Mouse (Mus musculus): ENCODE measurements around the gene Fam171b. TPM values are rescaled to one million over a fixed set of nuclear protein-coding genes. Genes with fewer than 3 reads are reported as not detected.

The Fam171b gene
- polyA plus RNA-seq, 1 experiment from 2014 or later, result 69.2 TPM

GRCm38 (mm10) chr2:83929478-83930088 is 117.1 kb downstream of the Fam171b start:
- no peak for ATAC-seq
- H3K9ac ChIP-seq (replicated peaks), result no peak overlapping the region
- no peak overlapping the region for H3K27ac ChIP-seq
- no peaks in the 10 kb centered on the region for H3K9me3 ChIP-seq
- 45% methylated on average over 2 of the region's 2 CpGs for WGBS
- no peak overlapping the region for H3K4me3 ChIP-seq (replicated peaks)
- H3K27me3 ChIP-seq, result no peaks in the 10 kb centered on the region
- H3K4me1 ChIP-seq (replicated peaks), result no peaks in the 10 kb centered on the region
- H3K36me3 ChIP-seq, result no peaks in the 10 kb centered on the region
- H3K4me2 ChIP-seq (replicated peaks), result no peak overlapping the region

Other genes with a start within 250 kb of the Fam171b start
- 191 and 224 TPM in 2 replicates for gene Zc3h15, start 168.2 kb upstream of the Fam171b start, polyA plus RNA-seq (2015; fragmentation: Nextera tagmentation; extraction: Ambion mirVana)
- 19.7 and 23.0 TPM in 2 replicates for gene Itgav, start 88.2 kb upstream of the Fam171b start, polyA plus RNA-seq (2015; fragmentation: Nextera tagmentation; extraction: Ambion mirVana)
- gene Zswim2, start 128.6 kb downstream of the Fam171b start, polyA plus RNA-seq (2015; fragmentation: Nextera tagmentation; extraction: Ambion mirVana), result not detected in 2 replicates
- gene Gm13698, start 143.1 kb downstream of the Fam171b start, polyA plus RNA-seq (2015; fragmentation: Nextera tagmentation; extraction: Ambion mirVana), result not detected in 2 replicates
- gene Gm13693, start 148.9 kb downstream of the Fam171b start, polyA plus RNA-seq (2015; fragmentation: Nextera tagmentation; extraction: Ambion mirVana), result not detected in 2 replicates
- not detected in 2 replicates for gene Gm13695, start 154.7 kb downstream of the Fam171b start, polyA plus RNA-seq (2015; fragmentation: Nextera tagmentation; extraction: Ambion mirVana)
- gene Gm13696, start 160.5 kb downstream of the Fam171b start, polyA plus RNA-seq (2015; fragmentation: Nextera tagmentation; extraction: Ambion mirVana), result not detected in 2 replicates
- gene Gm13694, start 166.3 kb downstream of the Fam171b start, polyA plus RNA-seq (2015; fragmentation: Nextera tagmentation; extraction: Ambion mirVana), result not detected in 2 replicates
- gene Gm13697, start 172.1 kb downstream of the Fam171b start, polyA plus RNA-seq (2015; fragmentation: Nextera tagmentation; extraction: Ambion mirVana), result not detected in 2 replicates
- gene Gm13691, start 177.9 kb downstream of the Fam171b start, polyA plus RNA-seq (2015; fragmentation: Nextera tagmentation; extraction: Ambion mirVana), result not detected in 2 replicates